Mouse (Mus musculus) intestine, postnatal 0 days (tissue): Measurements from ENCODE around the gene Med19. TPM values are rescaled to one million over a fixed set of nuclear protein-coding genes. Genes with fewer than 3 reads are reported as not detected.

Experiments
- ATAC-seq: fragments of 200-750 bp; cut with Nextera tagmentation; 2 replicates; pipeline ENCODE4 v1.8.0; 2017; ENCODE audit warnings: mild to moderate bottlenecking, moderate TSS enrichment, moderate library complexity
- H3K27ac ChIP-seq: fragments of 300-500 bp; sonication (generic); 2 replicates; pipeline ENCODE4 v1.5.1; 2014; ENCODE audit warnings: mild to moderate bottlenecking, low read depth, low read length, moderate library complexity
- H3K27me3 ChIP-seq: fragments of 300-500 bp; sonication (generic); replicated peaks from 2 replicates; pipeline ENCODE4 v1.6.1; 2014; ENCODE audit warnings: low read length, mixed read lengths; ENCODE audit not compliant: control insufficient read depth, insufficient read depth
- H3K36me3 ChIP-seq: fragments of 300-500 bp; sonication (generic); 2 replicates; pipeline ENCODE4 v1.6.1; 2014; ENCODE audit warnings: mild to moderate bottlenecking, moderate library complexity; ENCODE audit not compliant: control insufficient read depth, insufficient read depth
- H3K4me1 ChIP-seq: fragments of 300-500 bp; sonication (generic); replicated peaks from 2 replicates; pipeline ENCODE4 v1.6.1; 2014; ENCODE audit warnings: antibody characterized with exemption, low read length, mixed read lengths; ENCODE audit not compliant: control insufficient read depth, insufficient read depth
- H3K4me2 ChIP-seq: fragments of 300-500 bp; sonication (generic); replicated peaks from 2 replicates; pipeline ENCODE4 v1.6.1; 2014; ENCODE audit warnings: low read depth, mild to moderate bottlenecking, moderate library complexity
- H3K4me3 ChIP-seq: fragments of 300-500 bp; sonication (generic); 2 replicates; pipeline ENCODE4 v1.5.1; 2014; ENCODE audit warnings: low read depth, low read length
- H3K9ac ChIP-seq: fragments of 300-500 bp; sonication (generic); 2 replicates; pipeline ENCODE4 v1.6.1; 2014; ENCODE audit warnings: mild to moderate bottlenecking, low read depth, low read length
- H3K9me3 ChIP-seq: fragments of 300-500 bp; sonication (generic); 2 replicates; pipeline ENCODE4 v1.6.1; 2016; ENCODE audit warnings: mixed run types; ENCODE audit not compliant: control insufficient read depth
- CTCF ChIP-seq: sonication (generic); IDR thresholded peaks from 2 replicates; pipeline ENCODE4 v1.5.1; 2016; ENCODE audit warnings: low read depth, mild to moderate bottlenecking, control low read depth, antibody characterized with exemption, moderate library complexity
- WGBS: fragments of 180-500 bp; shearing (Covaris S2); extraction: QIAGEN DNeasy Blood & Tissue Kit; methylation state at CpG from one replicate; pipeline ENCODE4 v1.1.7; 2014; 5-methylcytosine and 5-hydroxymethylcytosine counted together
- polyA plus RNA-seq: library from polyadenylated mRNA; unstranded; fragments of >200 nt; fragmentation: Nextera tagmentation; extraction: Ambion mirVana; gene quantifications from 2 replicates; pipeline ENCODE4 v1.2.1, GENCODE M21; 2015

Gene Med19
- polyA plus RNA-seq, 1 experiment from 2014 or later, result 21.0 TPM

DNA sequence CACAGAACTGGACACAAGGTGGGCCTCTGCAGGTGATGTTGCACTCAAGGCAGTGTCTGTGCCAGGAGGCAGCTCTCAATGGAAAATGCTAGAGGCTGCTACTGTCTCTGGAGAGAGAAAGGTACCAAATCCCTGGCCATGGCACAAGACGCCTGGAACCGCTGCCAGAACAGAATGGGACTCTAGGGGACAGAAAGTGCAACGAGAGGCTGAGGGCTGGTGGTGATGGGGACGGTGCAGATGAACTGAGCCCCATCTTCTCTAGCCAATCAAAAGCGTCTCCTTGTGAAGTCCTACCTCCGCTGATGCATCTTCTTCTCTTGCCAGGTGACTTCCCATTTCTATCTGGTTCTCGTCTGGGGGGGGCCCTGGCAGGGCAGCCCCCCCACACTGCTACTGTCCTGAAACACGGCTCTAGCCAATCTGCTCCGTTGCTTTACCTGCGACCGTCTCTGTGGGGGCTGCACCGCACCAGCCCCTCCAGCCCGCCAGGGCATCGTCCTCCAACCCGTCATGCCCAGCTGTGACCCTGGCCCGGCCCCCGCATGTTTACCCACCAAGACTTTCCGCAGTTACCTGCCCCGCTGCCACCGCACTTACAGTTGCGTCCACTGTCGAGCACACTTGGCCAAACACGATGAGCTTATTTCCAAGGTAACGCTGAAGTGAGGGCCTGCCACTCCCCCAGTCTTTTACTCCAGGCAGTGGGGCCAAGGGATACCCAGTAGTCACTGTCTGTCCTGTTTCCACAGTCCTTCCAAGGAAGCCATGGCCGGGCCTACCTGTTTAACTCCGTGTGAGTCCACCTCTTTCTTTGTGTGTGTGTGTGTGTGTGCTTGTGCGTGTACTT lies 58.3 kb downstream of the Med19 start:
- Histone ChIP-seq H3K4me3 (no peak overlapping the region), H3K9me3 (no peaks in the 10 kb centered on the region), H3K27me3 (peaks cover 24% of the 10 kb centered on the region), H3K36me3 (no peaks in the 10 kb centered on the region), H3K4me1 (0 out of 2 replicates have a peak, but pooled peaks cover 8% of the 10 kb centered on the region), H3K9ac (no peak overlapping the region), H3K4me2 (no peak overlapping the region; the same call in 1 of the 2 replicates), H3K27ac (no peak overlapping the region)
- no peak for TF ChIP-seq CTCF
- 6% methylated on average over 27 of the region's 27 CpGs for WGBS
- ATAC-seq, result no peak

DNA sequence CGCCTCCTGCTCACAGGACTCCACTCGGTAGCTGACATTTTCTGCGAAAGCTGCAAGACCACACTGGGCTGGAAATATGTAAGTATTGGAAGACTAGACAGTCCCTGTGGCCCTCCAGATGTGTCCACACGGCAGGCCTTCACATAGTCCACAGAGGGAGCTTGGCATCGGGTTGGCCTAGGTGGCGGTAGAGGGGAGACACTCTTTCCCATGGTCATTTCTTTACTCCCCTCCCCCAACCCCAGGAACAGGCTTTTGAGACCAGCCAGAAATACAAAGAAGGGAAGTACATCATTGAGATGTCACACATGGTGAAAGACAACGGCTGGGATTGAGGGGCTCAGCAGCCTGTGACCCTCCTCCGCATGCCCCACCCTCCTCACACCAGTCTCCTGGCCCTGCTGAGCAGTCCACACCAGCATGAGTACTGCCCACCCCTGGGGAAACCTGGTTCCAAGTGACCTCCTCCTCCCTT lies 59.3 kb downstream of the Med19 start:
- no peak overlapping the region for H3K4me3 ChIP-seq
- ATAC-seq, result no peak
- H3K36me3 ChIP-seq, result no peaks in the 10 kb centered on the region
- H3K27ac ChIP-seq, result peak overlapping the region; percentile 41; the same call in 1 of the 2 replicates
- H3K4me2 ChIP-seq, result peak overlapping the region; percentile 24; the same call in 1 of the 2 replicates
- H3K4me1 ChIP-seq, result peaks cover 15% of the 10 kb centered on the region
- H3K27me3 ChIP-seq, result peaks cover 24% of the 10 kb centered on the region
- no peaks in the 10 kb centered on the region for H3K9me3 ChIP-seq
- no peak overlapping the region for H3K9ac ChIP-seq
- TF ChIP-seq CTCF, result peak; percentile 58
- WGBS, result 9% methylated on average over 8 of the region's 8 CpGs

Other genes starting within 250 kb of the Med19 start
- 31.3 and 33.4 TPM in 2 replicates for gene Tfpi, start 201.6 kb upstream of the Med19 start, polyA plus RNA-seq
- 45.4 and 46.1 TPM in 2 replicates for gene Ctnnd1, start 27.6 kb upstream of the Med19 start, polyA plus RNA-seq
- gene Btbd18, start 19.3 kb upstream of the Med19 start, polyA plus RNA-seq, result 0.07 TPM in 1 of 2 replicates, not detected in the other
- 83.4 and 90.7 TPM in 2 replicates for gene Selenoh, start 7.6 kb upstream of the Med19 start, polyA plus RNA-seq
- gene Gm28635, start 361 bp upstream of the Med19 start, polyA plus RNA-seq, result not detected in 2 replicates
- gene Tmx2, start 738 bp downstream of the Med19 start, polyA plus RNA-seq, result 81.7 and 85.0 TPM in 2 replicates
- 27.6 and 28.4 TPM in 2 replicates for gene Zdhhc5, start 36.8 kb downstream of the Med19 start, polyA plus RNA-seq
- 18.1 and 21.8 TPM in 2 replicates for gene Clp1, start 48.9 kb downstream of the Med19 start, polyA plus RNA-seq
- gene Ypel4, start 55.7 kb downstream of the Med19 start, polyA plus RNA-seq, result 1.8 and 1.9 TPM in 2 replicates
- gene Gm19426, start 65.3 kb downstream of the Med19 start, polyA plus RNA-seq, result 2.2 and 2.5 TPM in 2 replicates
- 49.4 and 50.7 TPM in 2 replicates for gene Serping1, start 97.0 kb downstream of the Med19 start, polyA plus RNA-seq
- gene Ube2l6, start 120.4 kb downstream of the Med19 start, polyA plus RNA-seq, result 115 and 117 TPM in 2 replicates
- gene Smtnl1, start 144.2 kb downstream of the Med19 start, polyA plus RNA-seq, result 0.46 and 0.81 TPM in 2 replicates
- 51.9 and 59.2 TPM in 2 replicates for gene Timm10, start 148.6 kb downstream of the Med19 start, polyA plus RNA-seq
- 3.6 and 4.1 TPM in 2 replicates for gene Slc43a1, start 160.4 kb downstream of the Med19 start, polyA plus RNA-seq
- 0.98 and 1.0 TPM in 2 replicates for gene Rtn4rl2, start 208.3 kb downstream of the Med19 start, polyA plus RNA-seq